Mouse (Mus musculus): ENCODE results near the gene Snorc. TPM values are rescaled to one million over a fixed set of nuclear protein-coding genes. Genes with fewer than 3 reads are reported as not detected.
"Not testable (repeated sequence)": the region's sequence is repeated elsewhere in the genome, so short reads cannot be mapped to it uniquely, and the experiment has no call there.

Snorc gene
- not detected in 2 replicates for polyA plus RNA-seq (2016; fragmentation: Nextera tagmentation; extraction: Ambion mirVana)

DNA sequence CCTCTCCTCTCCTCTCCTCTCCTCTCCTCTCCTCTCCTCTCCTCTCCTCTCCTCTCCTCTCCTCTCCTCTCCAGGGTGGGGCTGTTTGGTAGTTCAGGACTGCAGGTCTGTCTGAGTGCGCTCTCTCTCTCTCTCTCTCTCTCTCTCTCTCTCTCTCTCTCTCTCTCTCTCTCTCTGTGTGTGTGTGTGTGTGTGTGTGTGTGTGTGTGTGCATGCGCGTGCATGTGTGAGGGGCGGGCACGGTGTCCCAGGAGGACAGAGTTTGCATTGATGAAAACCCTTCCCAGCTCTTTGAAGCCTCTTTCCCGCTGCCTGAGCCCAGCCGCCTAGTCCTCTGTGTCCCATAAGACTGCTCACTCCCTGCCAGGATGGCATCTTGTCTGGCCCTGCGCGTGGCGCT, at the start of gene Snorc:
TSS of gene Snorc (plus strand) at position 301 of the 400 bp plus-strand sequence.
- not testable (repeated sequence) for H3K9me3 ChIP-seq (replicated peaks); H3K4me2 ChIP-seq; H3K4me1 ChIP-seq; ATAC-seq; H3K9ac ChIP-seq; H3K36me3 ChIP-seq; H3K27ac ChIP-seq; H3K4me3 ChIP-seq
- peaks cover 34% of the 10 kb centered on the region for H3K27me3 ChIP-seq (replicated peaks)
- 36% methylated on average over 9 of the region's 10 CpGs for WGBS (ENCODE audit: insufficient replicate concordance)

DNA sequence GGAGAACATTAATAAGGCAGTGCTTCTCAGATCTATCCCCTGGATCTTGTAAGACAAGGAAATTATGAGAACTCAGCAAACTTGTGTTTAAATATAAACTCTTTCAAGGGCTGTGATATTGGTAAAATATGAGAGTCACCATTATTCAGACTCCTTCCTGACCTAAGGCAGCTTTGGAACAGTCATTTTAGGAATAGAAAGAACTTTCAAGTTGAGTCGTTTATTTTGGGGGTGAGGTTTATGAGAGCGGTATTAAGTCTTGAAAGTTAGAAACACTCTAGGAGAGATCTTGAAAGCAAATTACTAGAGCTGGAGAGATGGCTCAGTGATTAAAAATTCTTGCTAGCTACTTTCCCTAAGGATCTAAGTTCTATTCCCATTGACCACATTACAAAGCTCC, 34.9 kb upstream of the Snorc start:
- Histone ChIP-seq H3K9me3 (replicated peaks) (no peaks in the 10 kb centered on the region), H3K27ac (no peak overlapping the region), H3K9ac (no peak overlapping the region), H3K4me1 (no peaks in the 10 kb centered on the region), H3K4me3 (no peak overlapping the region), H3K27me3 (replicated peaks) (no peaks in the 10 kb centered on the region), H3K36me3 (peaks cover 91% of the 10 kb centered on the region), H3K4me2 (no peak overlapping the region)
- 92% methylated on average over 2 of the region's 2 CpGs for WGBS (ENCODE audit: insufficient replicate concordance)
- no peak for ATAC-seq

DNA sequence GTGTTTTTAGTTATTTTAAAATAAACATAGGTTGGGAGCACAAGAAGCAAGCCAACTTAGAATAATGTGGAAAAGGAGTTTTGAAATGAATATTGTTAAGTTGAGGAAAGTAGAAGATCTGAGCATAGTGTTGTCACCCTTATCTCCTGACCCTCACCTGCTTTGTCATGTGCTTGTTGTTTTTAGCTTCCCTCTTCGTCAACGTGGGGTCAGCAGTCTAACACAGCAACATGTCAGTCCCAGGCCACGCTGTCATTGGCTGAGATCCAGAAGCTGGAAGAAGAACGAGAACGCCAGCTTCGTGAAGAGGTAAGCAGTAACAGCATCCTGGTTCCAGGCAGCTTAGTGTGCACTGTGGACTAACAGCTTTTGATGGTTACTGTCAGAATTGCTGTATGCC, 33.5 kb upstream of the Snorc start:
- H3K4me1 ChIP-seq, result no peaks in the 10 kb centered on the region
- ATAC-seq, result no peak
- H3K9ac ChIP-seq, result no peak overlapping the region
- no peak overlapping the region for H3K4me2 ChIP-seq
- no peaks in the 10 kb centered on the region for H3K9me3 ChIP-seq (replicated peaks)
- H3K36me3 ChIP-seq, result peaks cover 91% of the 10 kb centered on the region
- H3K27ac ChIP-seq, result no peak overlapping the region
- no peak overlapping the region for H3K4me3 ChIP-seq
- 81% methylated on average over 6 of the region's 6 CpGs for WGBS (ENCODE audit: insufficient replicate concordance)
- no peaks in the 10 kb centered on the region for H3K27me3 ChIP-seq (replicated peaks)

DNA sequence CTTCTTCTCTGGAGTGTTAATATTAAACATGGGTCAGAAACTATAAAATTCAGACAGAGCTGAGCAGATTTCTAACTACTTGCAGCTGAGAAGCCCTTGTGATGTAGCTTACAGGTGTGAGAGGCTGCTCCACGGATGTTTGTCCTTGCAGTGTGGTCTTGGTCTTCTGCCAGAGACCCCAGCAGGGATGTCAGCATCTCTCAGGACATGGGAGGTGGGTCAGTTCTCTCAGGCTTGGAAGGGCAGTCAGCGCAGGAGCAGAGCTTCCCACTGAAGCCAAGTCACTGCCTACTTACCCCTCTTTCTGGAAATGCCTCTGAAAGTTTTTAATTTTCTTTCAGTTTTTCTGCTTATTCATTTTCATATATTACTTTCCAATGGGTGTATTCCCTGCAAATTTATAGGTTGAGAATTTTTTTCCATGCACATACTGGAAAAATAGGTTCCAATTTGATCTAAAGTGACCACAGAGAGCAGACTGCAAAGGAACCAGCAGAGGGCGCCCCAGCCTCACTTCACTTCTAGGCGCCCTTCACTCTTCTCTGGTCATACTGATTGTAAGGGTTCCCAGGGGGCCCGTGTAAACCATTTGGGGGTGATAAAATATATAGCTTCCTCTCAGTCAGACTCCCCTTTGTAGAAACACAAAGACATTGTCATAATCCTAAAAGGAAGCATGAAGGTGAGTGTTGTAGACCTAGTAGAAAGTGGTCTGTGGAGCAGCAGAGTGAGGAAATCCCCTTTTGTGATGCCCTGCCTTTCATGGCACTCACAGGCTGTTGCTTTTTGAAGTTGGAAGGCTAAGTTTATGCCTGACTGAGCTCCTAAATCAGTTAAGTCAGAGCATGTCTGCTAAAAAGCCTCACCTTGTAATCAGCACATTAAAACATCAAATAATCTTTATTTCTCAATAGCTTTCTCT, 22.6 kb upstream of the Snorc start:
- Histone ChIP-seq H3K27me3 (replicated peaks) (no peaks in the 10 kb centered on the region), H3K27ac (no peak overlapping the region), H3K4me2 (no peak overlapping the region), H3K4me1 (no peaks in the 10 kb centered on the region), H3K36me3 (peaks cover 90% of the 10 kb centered on the region), H3K9ac (no peak overlapping the region), H3K9me3 (replicated peaks) (no peaks in the 10 kb centered on the region), H3K4me3 (no peak overlapping the region)
- no peak for ATAC-seq
- WGBS (ENCODE audit: insufficient replicate concordance), result 39% methylated on average over 5 of the region's 5 CpGs

DNA sequence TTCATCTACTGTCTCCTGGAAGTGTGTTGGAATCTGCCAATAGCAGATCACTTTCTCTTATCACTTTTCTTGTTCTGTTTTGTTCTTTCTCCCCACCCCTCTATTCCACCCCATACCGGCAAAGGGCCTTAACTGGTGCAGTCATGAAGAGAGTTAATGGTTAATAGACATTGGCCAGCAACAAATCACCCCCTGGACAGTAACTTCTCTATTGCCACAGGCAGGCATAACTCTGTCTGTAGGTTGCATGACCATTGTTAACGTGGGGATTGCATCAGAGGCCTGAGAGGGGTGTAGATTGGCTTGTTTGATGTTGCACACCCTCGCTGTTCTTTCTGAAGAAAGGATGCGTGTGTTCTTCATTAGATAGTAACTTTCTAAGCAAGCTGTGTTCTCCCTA, 20.6 kb upstream of the Snorc start:
- 67% methylated on average over 4 of the region's 4 CpGs for WGBS (ENCODE audit: insufficient replicate concordance)
- Histone ChIP-seq H3K9me3 (replicated peaks) (no peaks in the 10 kb centered on the region), H3K27ac (no peak overlapping the region), H3K9ac (no peak overlapping the region), H3K4me2 (no peak overlapping the region), H3K27me3 (replicated peaks) (no peaks in the 10 kb centered on the region), H3K36me3 (peaks cover 70% of the 10 kb centered on the region), H3K4me3 (no peak overlapping the region), H3K4me1 (no peaks in the 10 kb centered on the region)
- no peak for ATAC-seq

DNA sequence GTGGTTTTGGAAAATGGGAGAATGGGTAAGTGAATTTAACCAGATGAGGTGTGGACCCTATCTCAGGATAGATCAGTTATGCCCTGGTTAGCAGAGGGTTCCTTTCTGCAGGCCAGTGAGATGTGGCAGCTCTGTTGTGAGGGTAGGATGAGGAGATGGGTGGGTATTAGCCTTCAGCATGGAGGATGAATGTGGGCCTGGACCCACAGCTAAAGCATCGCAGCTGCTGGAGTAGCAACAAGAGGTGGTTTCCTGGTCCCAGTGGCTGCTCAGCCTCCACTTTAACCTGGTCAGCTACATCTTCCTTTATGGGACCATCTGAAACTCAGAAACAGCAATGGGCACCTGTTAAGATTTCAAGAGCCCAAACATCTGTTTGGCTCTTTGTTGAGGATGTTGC, 13.6 kb upstream of the Snorc start:
- Histone ChIP-seq H3K9ac (no peak overlapping the region), H3K9me3 (replicated peaks) (no peaks in the 10 kb centered on the region), H3K27ac (no peak overlapping the region), H3K36me3 (peaks cover 4% of the 10 kb centered on the region; the same call in 1 of the 2 replicates), H3K4me3 (no peak overlapping the region), H3K4me2 (no peak overlapping the region), H3K27me3 (replicated peaks) (no peaks in the 10 kb centered on the region), H3K4me1 (no peaks in the 10 kb centered on the region)
- 91% methylated on average over 1 of the region's 1 CpGs for WGBS (ENCODE audit: insufficient replicate concordance)
- ATAC-seq, result no peak

DNA sequence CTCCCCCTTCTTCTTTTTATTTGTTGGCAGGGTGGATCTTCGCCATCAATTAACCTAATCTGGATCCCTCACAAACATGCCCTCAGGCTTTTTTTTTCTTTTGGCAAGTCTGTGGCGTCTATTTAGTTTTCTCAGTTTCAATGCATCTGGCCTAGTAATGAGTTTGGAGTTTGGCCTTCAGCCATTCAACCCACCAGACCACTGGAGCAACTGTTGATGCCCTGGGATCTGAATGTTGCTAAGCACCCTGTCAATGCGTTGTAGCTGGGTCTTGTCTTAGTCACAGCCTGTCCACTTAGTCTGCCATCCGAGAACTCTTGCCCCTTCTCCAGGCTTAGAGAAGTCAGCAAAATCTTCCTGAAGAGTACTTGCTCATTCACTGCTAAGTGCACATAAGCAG, 12.0 kb upstream of the Snorc start:
- no peaks in the 10 kb centered on the region for H3K9me3 ChIP-seq (replicated peaks)
- no peaks in the 10 kb centered on the region for H3K36me3 ChIP-seq
- no peak overlapping the region for H3K27ac ChIP-seq
- H3K4me1 ChIP-seq, result no peaks in the 10 kb centered on the region
- no peak overlapping the region for H3K4me3 ChIP-seq
- no peak overlapping the region for H3K9ac ChIP-seq
- H3K27me3 ChIP-seq (replicated peaks), result no peaks in the 10 kb centered on the region
- ATAC-seq, result no peak
- 79% methylated on average over 4 of the region's 4 CpGs for WGBS (ENCODE audit: insufficient replicate concordance)
- no peak overlapping the region for H3K4me2 ChIP-seq

DNA sequence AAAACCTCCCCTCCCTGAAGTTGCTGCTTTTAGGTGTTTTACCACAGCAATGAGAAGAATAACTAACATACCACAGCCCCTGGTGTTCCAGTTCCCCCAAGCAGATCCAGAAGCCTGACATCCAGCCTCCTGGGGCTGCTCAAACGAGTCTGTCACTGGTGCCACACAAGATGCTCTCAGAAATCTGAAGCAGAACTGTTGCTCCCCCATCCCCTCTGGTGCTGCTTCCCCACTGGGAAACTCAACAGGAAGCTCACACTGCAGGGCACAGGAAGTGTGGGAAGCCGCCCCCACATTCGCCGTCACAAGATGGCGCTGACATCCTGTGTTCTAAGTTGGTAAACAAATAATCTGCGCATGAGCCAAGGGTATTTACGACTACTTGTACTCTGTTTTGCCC, 10.2 kb upstream of the Snorc start:
- H3K4me1 ChIP-seq; H3K4me2 ChIP-seq; H3K27ac ChIP-seq; ATAC-seq; H3K27me3 ChIP-seq (replicated peaks); H3K36me3 ChIP-seq; H3K9me3 ChIP-seq (replicated peaks); H3K4me3 ChIP-seq; H3K9ac ChIP-seq: not testable (repeated sequence)
- 72% methylated on average over 7 of the region's 7 CpGs for WGBS (ENCODE audit: insufficient replicate concordance)

DNA sequence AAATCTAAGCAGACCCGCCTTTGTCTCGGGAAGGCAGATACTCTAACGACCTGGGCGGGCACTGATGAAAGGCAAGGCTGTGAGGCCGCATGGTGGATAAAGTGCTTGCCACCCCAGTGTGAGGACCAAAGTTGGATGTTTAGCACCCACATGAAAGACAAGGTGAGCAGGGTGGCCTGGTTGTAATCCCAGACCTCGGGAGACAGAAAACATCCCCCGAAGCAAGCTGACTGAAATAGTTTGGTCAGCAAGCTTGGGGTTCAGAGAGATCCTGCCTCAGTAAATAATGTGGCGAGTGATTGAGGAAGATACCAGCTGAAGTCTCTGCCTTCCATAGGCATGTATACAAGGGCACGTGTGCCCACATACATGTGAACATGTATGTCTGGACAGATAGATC, 2.6 kb upstream of the Snorc start:
- Histone ChIP-seq H3K27me3 (replicated peaks) (peaks cover 16% of the 10 kb centered on the region), H3K4me1 (no peaks in the 10 kb centered on the region), H3K36me3 (no peaks in the 10 kb centered on the region), H3K9me3 (replicated peaks) (no peaks in the 10 kb centered on the region), H3K4me2 (peak overlapping the region; percentile 20; the same call in 1 of the 2 replicates), H3K9ac (no peak overlapping the region), H3K4me3 (no peak overlapping the region), H3K27ac (no peak overlapping the region)
- ATAC-seq, result no peak
- WGBS (ENCODE audit: insufficient replicate concordance), result 72% methylated on average over 9 of the region's 9 CpGs

DNA sequence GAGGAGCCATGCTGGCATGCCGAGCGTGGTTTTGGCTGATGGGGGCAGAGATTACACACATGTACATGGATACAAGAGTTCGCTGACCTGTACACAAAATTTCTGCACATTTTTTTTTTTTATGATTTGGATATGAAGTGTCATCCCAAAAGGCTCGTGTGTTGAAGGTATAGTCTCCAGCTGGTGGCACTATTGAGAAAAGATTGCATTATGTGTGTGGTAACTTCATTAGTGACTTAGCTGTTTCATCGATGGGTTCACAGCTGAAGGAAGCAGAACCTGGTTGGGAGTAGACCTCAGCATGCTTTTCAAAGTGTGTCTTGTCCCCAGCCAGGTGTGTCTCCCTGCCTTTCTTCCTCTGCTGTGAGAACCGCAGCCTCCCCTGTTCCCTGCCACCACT, 1.8 kb upstream of the Snorc start:
- no peak overlapping the region for H3K27ac ChIP-seq
- H3K9me3 ChIP-seq (replicated peaks), result no peaks in the 10 kb centered on the region
- WGBS (ENCODE audit: insufficient replicate concordance), result 59% methylated on average over 6 of the region's 6 CpGs
- H3K4me3 ChIP-seq, result no peak overlapping the region
- H3K4me2 ChIP-seq, result no peak overlapping the region
- H3K4me1 ChIP-seq, result no peaks in the 10 kb centered on the region
- H3K36me3 ChIP-seq, result no peaks in the 10 kb centered on the region
- H3K27me3 ChIP-seq (replicated peaks), result peaks cover 17% of the 10 kb centered on the region
- no peak for ATAC-seq
- no peak overlapping the region for H3K9ac ChIP-seq

DNA sequence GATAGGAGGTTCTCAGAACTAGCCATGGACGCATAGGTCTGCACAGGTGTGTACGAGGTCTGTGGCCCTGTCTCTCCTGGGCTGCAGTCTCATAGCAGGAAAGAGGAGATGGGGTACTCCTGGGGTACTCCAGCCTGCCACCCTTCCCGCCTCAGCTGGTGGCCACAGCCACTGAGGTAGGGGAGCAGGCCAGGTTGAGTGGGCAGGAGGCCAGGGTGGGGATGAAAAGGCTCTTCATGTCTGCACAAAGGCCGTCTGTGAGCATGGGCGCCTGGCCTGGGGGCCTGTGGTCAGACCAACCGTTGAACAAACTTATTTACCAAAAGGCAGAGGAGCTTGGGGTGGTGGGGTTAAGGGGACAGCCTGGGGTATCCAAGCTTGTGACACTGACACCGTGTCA, 1.8 kb downstream of the Snorc start:
- Histone ChIP-seq H3K9me3 (replicated peaks) (no peaks in the 10 kb centered on the region), H3K27me3 (replicated peaks) (peaks cover 53% of the 10 kb centered on the region), H3K27ac (no peak overlapping the region), H3K36me3 (no peaks in the 10 kb centered on the region), H3K4me1 (no peaks in the 10 kb centered on the region), H3K4me3 (no peak overlapping the region), H3K9ac (no peak overlapping the region), H3K4me2 (no peak overlapping the region)
- no peak for ATAC-seq
- WGBS (ENCODE audit: insufficient replicate concordance), result 63% methylated on average over 7 of the region's 7 CpGs

DNA sequence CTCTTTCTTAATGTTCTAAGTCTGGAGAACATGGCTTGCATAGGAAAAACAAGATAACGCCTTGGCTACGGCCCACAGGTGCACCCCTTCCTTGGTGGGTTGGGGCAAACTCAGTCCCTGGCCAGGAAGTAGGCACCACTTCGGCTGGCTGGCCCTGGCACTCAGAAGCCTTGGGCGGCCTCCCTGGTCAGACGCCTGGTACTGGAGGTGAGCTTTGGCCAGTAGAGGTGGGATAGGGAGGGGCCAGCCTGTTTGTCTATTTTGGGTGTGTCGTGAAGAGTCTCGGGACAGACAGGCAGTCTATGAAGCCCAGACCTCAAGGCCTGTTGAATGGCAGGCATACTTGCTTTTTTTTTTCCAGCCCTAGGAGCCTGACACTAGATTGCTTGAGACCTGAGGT, 2.5 kb downstream of the Snorc start:
- no peak overlapping the region for H3K27ac ChIP-seq
- H3K4me2 ChIP-seq, result no peak overlapping the region
- H3K4me3 ChIP-seq, result no peak overlapping the region
- H3K9me3 ChIP-seq (replicated peaks), result no peaks in the 10 kb centered on the region
- peaks cover 60% of the 10 kb centered on the region for H3K27me3 ChIP-seq (replicated peaks)
- no peak overlapping the region for H3K9ac ChIP-seq
- ATAC-seq, result no peak
- WGBS (ENCODE audit: insufficient replicate concordance), result 69% methylated on average over 7 of the region's 7 CpGs
- H3K4me1 ChIP-seq, result no peaks in the 10 kb centered on the region
- H3K36me3 ChIP-seq, result no peaks in the 10 kb centered on the region

Measured in liver, embryonic 12.5 days (tissue).